Mouse (Mus musculus): ENCODE results near the gene Suds3. TPM values are rescaled to one million over a fixed set of nuclear protein-coding genes. Genes with fewer than 3 reads are reported as not detected.

The Suds3 gene
- polyA plus RNA-seq, 1 experiment from 2014 or later = 99.1 TPM

- H3K36me3 ChIP-seq = peaks cover 68% of the 10 kb centered on the region
Measured at GRCm38 (mm10) chr5:117108292-117108691, 7.6 kb downstream of the Suds3 start.

GRCm38 (mm10) chr5:117105761-117106160 lies 10.2 kb downstream of the Suds3 start:
- no peak for ATAC-seq (replicated peaks)
- Histone ChIP-seq H3K36me3 (peaks cover 64% of the 10 kb centered on the region), H3K4me2 (replicated peaks) (no peak overlapping the region), H3K4me3 (no peak overlapping the region), H3K9ac (replicated peaks) (0 out of 2 replicates have a peak overlapping the region, but pooled peaks have one; percentile 16), H3K27ac (replicated peaks) (0 out of 2 replicates have a peak overlapping the region, but pooled peaks have one; percentile 23), H3K9me3 (no peaks in the 10 kb centered on the region), H3K27me3 (no peaks in the 10 kb centered on the region), H3K4me1 (peaks cover 8% of the 10 kb centered on the region)
- 36% methylated on average over 9 of the region's 9 CpGs for WGBS

More at GRCm38 (mm10) chr5:117108292-117108691, 7.6 kb downstream of the Suds3 start:
- Histone ChIP-seq H3K27ac (replicated peaks) (no peak overlapping the region), H3K4me1 (peaks cover 8% of the 10 kb centered on the region), H3K4me3 (no peak overlapping the region), H3K27me3 (no peaks in the 10 kb centered on the region), H3K9ac (replicated peaks) (no peak overlapping the region), H3K9me3 (no peaks in the 10 kb centered on the region), H3K4me2 (replicated peaks) (no peak overlapping the region)
- WGBS = 95% methylated on average over 13 of the region's 13 CpGs
- ATAC-seq (replicated peaks) = no peak

GRCm38 (mm10) chr5:117104329-117104728 lies 11.6 kb downstream of the Suds3 start:
- Histone ChIP-seq H3K9ac (replicated peaks) (no peak overlapping the region), H3K4me3 (no peak overlapping the region), H3K4me1 (peaks cover 8% of the 10 kb centered on the region), H3K27me3 (no peaks in the 10 kb centered on the region), H3K27ac (replicated peaks) (no peak overlapping the region), H3K9me3 (no peaks in the 10 kb centered on the region), H3K36me3 (peaks cover 70% of the 10 kb centered on the region), H3K4me2 (replicated peaks) (no peak overlapping the region)
- WGBS = 95% methylated on average over 12 of the region's 12 CpGs
- ATAC-seq (replicated peaks) = no peak

DNA sequence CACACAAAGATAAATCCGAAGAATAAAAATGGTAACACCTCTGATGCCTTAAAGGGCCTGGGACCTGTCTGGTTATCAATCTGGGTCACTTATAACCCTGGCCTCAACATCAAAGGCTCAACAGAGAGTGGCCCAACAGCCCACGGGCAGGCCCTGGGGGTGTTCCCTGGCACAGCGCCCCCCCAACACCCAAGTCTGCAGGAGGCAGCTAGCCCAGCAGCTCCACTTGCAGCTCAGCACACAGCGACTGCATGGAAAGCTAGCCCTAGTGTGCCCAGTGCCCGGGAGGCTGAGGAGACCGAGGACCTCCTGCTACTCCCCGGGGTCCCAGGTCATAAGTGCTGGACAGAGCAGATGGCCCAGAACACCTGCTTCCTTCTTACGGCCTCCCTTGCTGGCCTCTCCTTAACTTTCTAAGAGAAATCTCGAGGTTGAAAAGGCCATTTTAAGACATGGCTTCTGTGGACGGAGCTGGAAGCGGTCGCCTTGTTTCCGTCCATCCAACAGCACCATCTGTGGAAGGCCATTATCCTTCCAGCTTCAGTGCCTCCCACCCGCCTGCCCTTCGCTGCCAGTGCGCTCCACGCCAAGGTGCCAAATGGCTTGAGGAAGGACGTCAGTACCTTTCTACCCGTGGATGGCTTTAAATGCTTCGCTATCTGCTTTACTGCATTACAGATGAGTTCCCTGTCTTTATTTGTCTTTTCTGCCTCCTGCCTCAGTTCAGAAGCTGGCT lies 12.6 kb downstream of the Suds3 start:
- H3K4me1 ChIP-seq = peaks cover 8% of the 10 kb centered on the region
- H3K4me3 ChIP-seq = no peak overlapping the region
- H3K27me3 ChIP-seq = no peaks in the 10 kb centered on the region
- H3K4me2 ChIP-seq (replicated peaks) = no peak overlapping the region
- WGBS = 94% methylated on average over 20 of the region's 20 CpGs
- no peaks in the 10 kb centered on the region for H3K9me3 ChIP-seq
- H3K36me3 ChIP-seq = peaks cover 60% of the 10 kb centered on the region
- no peak overlapping the region for H3K9ac ChIP-seq (replicated peaks)
- no peak overlapping the region for H3K27ac ChIP-seq (replicated peaks)
- no peak for ATAC-seq (replicated peaks)

GRCm38 (mm10) chr5:117099742-117100141 lies 16.2 kb downstream of the Suds3 start:
- Histone ChIP-seq H3K9ac (replicated peaks) (no peak overlapping the region), H3K4me2 (replicated peaks) (no peak overlapping the region), H3K9me3 (no peaks in the 10 kb centered on the region), H3K27ac (replicated peaks) (no peak overlapping the region), H3K4me1 (no peaks in the 10 kb centered on the region), H3K27me3 (no peaks in the 10 kb centered on the region), H3K36me3 (peaks cover 39% of the 10 kb centered on the region), H3K4me3 (no peak overlapping the region)
- no peak for ATAC-seq (replicated peaks)
- WGBS = 87% methylated on average over 11 of the region's 11 CpGs

GRCm38 (mm10) chr5:117099008-117099407 lies 16.9 kb downstream of the Suds3 start:
- Histone ChIP-seq H3K4me1 (no peaks in the 10 kb centered on the region), H3K27me3 (no peaks in the 10 kb centered on the region), H3K36me3 (peaks cover 33% of the 10 kb centered on the region), H3K4me3 (no peak overlapping the region), H3K27ac (replicated peaks) (no peak overlapping the region), H3K9me3 (no peaks in the 10 kb centered on the region), H3K9ac (replicated peaks) (no peak overlapping the region), H3K4me2 (replicated peaks) (no peak overlapping the region)
- WGBS = 70% methylated on average over 5 of the region's 5 CpGs
- no peak for ATAC-seq (replicated peaks)

DNA sequence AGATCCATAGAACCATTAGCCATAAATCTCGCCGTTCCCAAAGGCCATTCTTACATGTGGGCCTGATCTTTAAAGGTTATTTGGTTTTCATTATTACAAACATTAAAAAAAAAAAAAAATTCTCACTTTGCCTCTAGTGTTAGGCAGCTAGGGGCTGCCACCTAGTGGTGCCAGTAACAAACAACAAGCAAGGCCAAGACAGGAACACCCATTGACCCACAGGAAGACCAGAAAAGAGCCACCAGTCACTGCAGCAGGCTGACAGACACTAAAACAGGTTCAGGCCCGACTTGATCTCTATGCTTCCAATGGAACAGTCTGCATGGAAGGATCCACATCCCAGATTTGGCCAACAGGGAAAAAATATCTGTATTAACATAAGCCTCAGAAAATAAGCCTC lies 19.2 kb downstream of the Suds3 start:
- H3K36me3 ChIP-seq = peaks cover 47% of the 10 kb centered on the region
- H3K27me3 ChIP-seq = no peaks in the 10 kb centered on the region
- no peaks in the 10 kb centered on the region for H3K9me3 ChIP-seq
- no peak overlapping the region for H3K9ac ChIP-seq (replicated peaks)
- no peak for ATAC-seq (replicated peaks)
- WGBS = 42% methylated on average over 3 of the region's 3 CpGs
- H3K4me2 ChIP-seq (replicated peaks) = no peak overlapping the region
- no peak overlapping the region for H3K27ac ChIP-seq (replicated peaks)
- no peaks in the 10 kb centered on the region for H3K4me1 ChIP-seq
- H3K4me3 ChIP-seq = no peak overlapping the region

- Histone ChIP-seq H3K4me3 (no peak overlapping the region), H3K4me1 (no peaks in the 10 kb centered on the region), H3K9ac (replicated peaks) (no peak overlapping the region), H3K4me2 (replicated peaks) (no peak overlapping the region), H3K27ac (replicated peaks) (no peak overlapping the region), H3K27me3 (no peaks in the 10 kb centered on the region), H3K9me3 (no peaks in the 10 kb centered on the region), H3K36me3 (peaks cover 35% of the 10 kb centered on the region)
- WGBS = 46% methylated on average over 7 of the region's 7 CpGs
- ATAC-seq (replicated peaks) = no peak; the same call in 1 of the 2 replicates
Measured at GRCm38 (mm10) chr5:117094431-117094830, 21.5 kb downstream of the Suds3 start.

GRCm38 (mm10) chr5:117089786-117090185 lies 26.1 kb downstream of the Suds3 start:
- H3K9ac ChIP-seq (replicated peaks) = no peak overlapping the region
- H3K27ac ChIP-seq (replicated peaks) = no peak overlapping the region
- WGBS = 28% methylated on average over 6 of the region's 6 CpGs
- H3K27me3 ChIP-seq = no peaks in the 10 kb centered on the region
- H3K36me3 ChIP-seq = peaks cover 26% of the 10 kb centered on the region
- ATAC-seq (replicated peaks) = no peak
- H3K4me1 ChIP-seq = peaks cover 9% of the 10 kb centered on the region
- H3K9me3 ChIP-seq = no peaks in the 10 kb centered on the region
- no peak overlapping the region for H3K4me2 ChIP-seq (replicated peaks)
- no peak overlapping the region for H3K4me3 ChIP-seq

- Histone ChIP-seq H3K4me1 (peaks cover 9% of the 10 kb centered on the region), H3K9me3 (no peaks in the 10 kb centered on the region), H3K4me2 (replicated peaks) (no peak overlapping the region), H3K36me3 (peaks cover 26% of the 10 kb centered on the region), H3K27me3 (no peaks in the 10 kb centered on the region), H3K4me3 (no peak overlapping the region), H3K9ac (replicated peaks) (no peak overlapping the region), H3K27ac (replicated peaks) (no peak overlapping the region)
- ATAC-seq (replicated peaks) = no peak
- WGBS = 68% methylated on average over 3 of the region's 3 CpGs
Measured at GRCm38 (mm10) chr5:117089147-117089546, 26.8 kb downstream of the Suds3 start.

GRCm38 (mm10) chr5:117087718-117088117 lies 28.2 kb downstream of the Suds3 start:
- H3K4me1 ChIP-seq = peaks cover 9% of the 10 kb centered on the region
- no peak overlapping the region for H3K27ac ChIP-seq (replicated peaks)
- H3K27me3 ChIP-seq = no peaks in the 10 kb centered on the region
- H3K4me2 ChIP-seq (replicated peaks) = peak overlapping the region; percentile 31
- H3K36me3 ChIP-seq = peaks cover 15% of the 10 kb centered on the region
- H3K9me3 ChIP-seq = no peaks in the 10 kb centered on the region
- ATAC-seq (replicated peaks) = no peak
- H3K9ac ChIP-seq (replicated peaks) = no peak overlapping the region
- WGBS = 7% methylated on average over 13 of the region's 13 CpGs
- H3K4me3 ChIP-seq = peak overlapping the region; percentile 16; the same call in 1 of the 2 replicates

DNA sequence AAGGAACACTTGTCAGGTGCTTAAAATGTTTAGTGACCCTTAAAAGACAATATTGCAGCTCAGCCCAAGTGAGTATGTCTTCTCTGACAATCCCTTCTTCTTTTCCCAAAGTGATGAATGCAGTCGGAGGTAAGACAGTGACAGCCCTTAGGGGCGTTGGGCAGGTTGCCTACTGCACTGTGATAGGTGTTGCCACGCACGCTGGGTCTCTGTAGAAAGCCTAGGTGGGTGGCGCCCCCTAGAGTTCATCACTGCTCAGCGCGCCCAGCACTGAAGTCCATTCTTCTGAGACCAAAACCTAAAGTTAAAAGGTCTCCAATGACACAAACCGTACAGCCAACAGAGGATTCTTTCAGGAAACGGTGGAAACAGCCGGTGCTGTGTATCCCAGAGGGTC lies 46.4 kb downstream of the Suds3 start:
- Histone ChIP-seq H3K4me1 (peaks cover 11% of the 10 kb centered on the region), H3K4me3 (peak overlapping the region; percentile 15; the same call in 1 of the 2 replicates), H3K4me2 (replicated peaks) (peak overlapping the region; percentile 36), H3K36me3 (no peaks in the 10 kb centered on the region), H3K9me3 (no peaks in the 10 kb centered on the region), H3K9ac (replicated peaks) (no peak overlapping the region), H3K27me3 (no peaks in the 10 kb centered on the region), H3K27ac (replicated peaks) (peak overlapping the region; percentile 46; the same call in 1 of the 2 replicates)
- 21% methylated on average over 10 of the region's 10 CpGs for WGBS
- no peak; the same call in 1 of the 2 replicates for ATAC-seq (replicated peaks)

Measured in forebrain, embryonic 15.5 days (tissue).